Mouse (Mus musculus) CD4-positive, CD25-positive, alpha-beta regulatory T cell, adult 2 months (primary cell): ENCODE results near the gene Fat3.
A peak's percentile ranks its signal among the peaks of the same experiment; 100 is the strongest.

Experiments used
- DNase-seq: peaks from one replicate; pipeline ENCODE4 v3.0.0-alpha.2; 2012; ENCODE audit warnings: low read depth, low spot score

Fat3 gene

DNA sequence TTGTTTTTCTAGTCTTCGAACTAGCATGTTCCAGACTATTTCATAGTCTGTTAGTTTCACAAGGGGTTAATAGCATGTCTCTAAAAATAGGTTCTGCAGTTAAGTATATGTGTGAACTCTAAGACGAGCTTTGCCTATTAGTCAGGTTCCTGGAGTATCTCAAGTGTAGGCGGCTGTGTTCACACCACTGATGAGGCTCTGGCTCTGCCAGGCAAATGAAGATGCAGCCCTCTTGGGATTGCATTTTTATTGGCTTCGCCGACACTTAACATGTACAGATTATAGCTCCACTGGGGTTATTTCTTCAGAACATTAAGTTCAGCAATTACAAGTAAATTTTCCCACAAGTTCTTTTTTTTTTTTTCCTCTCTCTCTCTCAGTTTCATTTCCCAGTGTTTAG lies 614.3 kb downstream of the Fat3 start:
- DNase-seq: no peak

DNA sequence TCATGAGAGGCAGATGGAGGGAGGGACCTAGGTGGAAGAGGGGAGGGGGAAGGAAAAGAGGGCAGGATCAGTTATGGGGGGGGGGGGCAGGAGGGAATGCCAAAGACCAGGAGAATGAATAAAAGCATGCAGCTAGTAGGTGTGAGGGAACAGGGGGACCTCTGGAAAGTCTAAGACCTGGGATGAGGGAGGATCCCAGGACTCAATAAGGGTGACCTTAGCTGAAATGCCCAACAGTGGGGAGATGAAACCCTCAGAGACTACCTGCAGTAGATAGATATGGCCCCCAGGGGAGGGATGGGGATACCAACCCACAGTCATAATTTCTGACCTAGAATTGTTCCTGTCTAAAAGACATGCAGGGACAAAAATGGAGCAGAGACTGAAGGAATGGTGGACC lies 620.3 kb downstream of the Fat3 start:
- DNase-seq: no peak

DNA sequence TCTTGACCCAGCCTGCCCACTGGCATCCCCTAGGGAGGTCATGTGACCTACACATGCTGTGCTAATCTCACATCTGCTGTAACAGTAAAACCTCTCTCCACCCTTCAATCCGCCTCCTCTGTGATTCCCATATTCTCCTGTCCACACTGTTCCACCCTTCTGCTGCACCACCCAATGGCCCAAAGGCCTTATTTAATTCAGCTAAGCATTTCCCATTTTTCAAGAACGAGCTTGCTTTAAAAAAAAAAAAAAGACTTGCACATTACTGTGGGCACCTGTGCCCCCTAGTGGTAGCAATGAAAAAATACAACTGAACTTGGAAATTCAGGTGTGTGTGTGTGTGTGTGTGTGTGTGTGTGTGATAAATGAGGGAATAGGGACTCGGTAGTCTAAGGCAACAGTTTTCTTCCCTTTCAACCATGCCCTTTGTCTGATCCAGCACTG lies 620.9 kb downstream of the Fat3 start:
- DNase-seq: peak; percentile 67

DNA sequence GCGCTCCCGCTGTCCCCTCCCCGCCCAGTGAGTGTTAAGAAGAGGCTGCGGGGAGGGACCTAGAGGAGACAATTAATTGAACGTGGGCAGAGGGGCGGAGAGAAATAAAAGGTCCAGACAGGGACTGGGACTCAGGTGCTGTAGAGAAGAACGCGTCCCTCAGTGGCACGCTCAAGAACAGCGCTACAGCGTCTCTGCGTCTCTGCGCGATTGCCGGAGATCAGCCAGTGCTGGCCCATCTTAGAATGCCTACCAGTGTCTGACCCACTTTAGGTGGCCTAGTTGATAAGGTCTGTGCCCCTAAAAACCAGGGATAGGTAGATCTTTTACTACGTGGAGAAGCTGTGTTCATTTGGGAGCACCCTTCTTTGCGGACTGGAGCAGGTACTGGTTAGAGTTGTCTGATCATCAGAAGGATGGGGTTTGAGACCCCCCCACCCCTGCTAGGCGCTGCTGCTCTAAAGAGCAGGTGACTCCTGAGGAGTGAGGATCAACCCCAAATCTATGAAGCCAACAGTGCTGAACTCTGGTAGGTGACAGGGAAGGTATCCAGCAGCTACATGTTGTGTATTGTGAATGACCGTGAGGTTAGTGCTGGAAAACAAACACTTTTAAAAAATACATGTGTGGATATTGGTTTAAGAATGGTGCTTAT lies 626.5 kb downstream of the Fat3 start, which contains the start of gene Mtnr1b:
TSS of gene Mtnr1b (minus strand) at position 51 of the 655 bp plus-strand sequence.
- no peak for DNase-seq

DNA sequence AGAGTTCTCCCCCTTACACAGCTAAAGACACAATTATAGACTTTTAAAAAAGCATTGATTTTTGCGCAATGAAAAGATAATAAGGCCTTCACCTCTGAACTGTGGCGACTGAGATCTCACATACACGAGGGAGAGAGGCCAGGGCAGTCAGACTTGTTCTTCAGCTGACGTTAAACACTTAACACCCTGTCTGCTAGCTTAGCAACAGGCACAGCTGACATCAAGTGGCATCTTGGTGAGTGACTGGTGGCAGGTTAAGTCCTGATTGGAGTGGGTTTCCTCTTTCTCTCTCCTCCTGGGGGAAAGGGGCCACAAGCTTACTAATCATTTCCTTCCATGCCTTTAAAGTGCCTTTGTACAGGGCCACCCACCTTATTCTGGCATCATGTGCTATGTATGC lies 631.1 kb downstream of the Fat3 start:
- no peak for DNase-seq

DNA sequence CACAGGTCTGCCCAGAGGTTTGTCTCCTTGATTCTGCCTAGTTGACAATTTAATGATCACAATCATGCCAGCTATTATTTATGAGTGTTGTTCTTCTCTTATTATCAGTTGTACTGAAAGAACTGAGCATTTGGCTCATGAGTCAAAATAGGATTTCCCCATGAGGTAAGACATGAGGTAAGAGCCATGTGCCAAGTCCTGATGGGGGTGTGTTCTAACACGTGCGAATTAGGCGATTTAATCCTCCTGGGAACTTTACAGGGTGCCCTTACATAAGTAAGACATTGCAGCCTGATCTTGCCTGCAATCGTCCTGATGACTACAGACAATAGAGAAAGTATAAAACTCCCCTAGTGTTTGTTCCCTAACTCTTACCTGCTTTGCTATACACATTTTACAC lies 631.6 kb downstream of the Fat3 start:
- no peak for DNase-seq

DNA sequence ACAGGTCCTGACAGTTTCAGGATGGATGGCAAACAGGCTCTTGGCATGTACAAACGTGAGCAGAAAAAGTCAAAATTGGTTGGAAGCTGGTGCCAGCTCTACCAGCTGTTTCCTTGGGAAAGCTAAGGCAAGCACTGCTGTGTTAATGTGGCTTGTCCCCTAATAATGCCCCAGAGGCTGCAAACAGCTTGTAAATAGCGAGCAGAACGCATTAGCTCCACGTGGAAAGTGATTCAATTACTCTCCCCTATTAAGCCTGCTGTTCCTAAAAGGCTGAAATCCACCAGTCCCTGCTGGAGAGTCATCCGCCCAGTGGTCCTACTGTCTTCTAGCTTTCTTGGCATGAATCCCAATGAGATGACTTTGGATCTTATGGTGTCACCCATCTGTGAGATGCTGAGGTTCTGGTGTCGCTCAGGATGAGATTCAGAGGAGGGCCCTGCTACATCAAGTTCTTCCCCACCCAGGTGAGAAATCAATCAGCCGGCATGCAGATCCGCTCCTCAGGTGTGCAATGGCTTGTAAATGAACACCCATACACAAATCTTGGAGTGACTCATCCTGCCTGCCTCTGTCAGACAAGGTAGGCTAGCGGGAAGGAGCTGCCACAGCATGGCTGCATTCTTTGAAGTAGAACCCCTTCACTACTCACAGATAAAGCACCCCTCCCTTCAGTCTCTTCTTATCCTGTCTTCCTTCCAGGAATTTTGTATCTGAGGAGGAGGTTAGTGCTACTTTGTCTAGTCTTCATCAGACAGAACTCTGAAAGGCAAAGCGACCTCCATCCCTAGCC lies 634.6 kb downstream of the Fat3 start:
- no peak for DNase-seq

DNA sequence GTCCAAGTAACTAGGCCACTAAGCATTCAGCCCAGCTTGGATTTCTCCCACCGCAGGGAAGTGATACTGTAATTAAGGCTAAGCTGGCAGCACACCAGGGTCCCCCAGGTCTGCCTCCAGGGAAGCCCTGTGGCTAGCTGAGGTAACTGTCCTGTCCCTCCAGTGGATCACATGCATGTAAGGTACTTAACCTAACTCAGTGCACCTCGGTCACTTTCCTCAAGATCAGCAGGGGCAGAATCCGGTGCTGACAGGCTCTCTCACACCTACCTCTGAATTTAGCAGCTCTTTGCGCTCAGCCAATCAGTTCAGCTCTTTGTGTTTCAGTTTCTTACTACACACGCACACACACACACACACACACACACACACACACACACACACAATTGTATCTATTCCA lies 639.7 kb downstream of the Fat3 start:
- no peak for DNase-seq
